Mouse (Mus musculus) heart, embryonic 13.5 days (tissue): ENCODE results near the gene Zfp84. TPM values are rescaled to one million over a fixed set of nuclear protein-coding genes. Genes with fewer than 3 reads are reported as not detected.
A peak's percentile ranks its signal among the peaks of the same experiment; 100 is the strongest.

Source experiments
- ATAC-seq: fragments of 200-750 bp; cut with Nextera tagmentation; 2 replicates; pipeline ENCODE4 v1.8.0; 2017; ENCODE audit warnings: moderate TSS enrichment; ENCODE audit not compliant: insufficient number of reproducible peaks, low FRiP score, low TSS enrichment; ENCODE audit errors: extremely low read depth
- H3K27ac ChIP-seq: fragments of 300-500 bp; sonication (generic); replicated peaks from 2 replicates; pipeline ENCODE4 v1.5.1; 2015; ENCODE audit warnings: moderate library complexity, mild to moderate bottlenecking, inconsistent platforms
- H3K27me3 ChIP-seq: fragments of 300-500 bp; sonication (generic); replicated peaks from 2 replicates; pipeline ENCODE4 v1.6.1; 2015; ENCODE audit warnings: mild to moderate bottlenecking, inconsistent platforms
- H3K36me3 ChIP-seq: fragments of 300-500 bp; sonication (generic); 2 replicates; pipeline ENCODE4 v1.6.1; 2015; ENCODE audit warnings: mild to moderate bottlenecking, inconsistent platforms
- H3K4me1 ChIP-seq: fragments of 300-500 bp; sonication (generic); 2 replicates; pipeline ENCODE4 v1.6.1; 2015; ENCODE audit warnings: inconsistent platforms
- H3K4me2 ChIP-seq: fragments of 300-500 bp; sonication (generic); 2 replicates; pipeline ENCODE4 v1.6.1; 2015; ENCODE audit warnings: inconsistent platforms, mild to moderate bottlenecking, moderate library complexity
- H3K4me3 ChIP-seq: fragments of 300-500 bp; sonication (generic); 2 replicates; pipeline ENCODE4 v1.5.1; 2015; ENCODE audit warnings: moderate library complexity, mild to moderate bottlenecking, inconsistent platforms
- H3K9ac ChIP-seq: fragments of 300-500 bp; sonication (generic); 2 replicates; pipeline ENCODE4 v1.6.1; 2015; ENCODE audit warnings: inconsistent platforms, mild to moderate bottlenecking, moderate library complexity
- H3K9me3 ChIP-seq: fragments of 300-500 bp; sonication (generic); 2 replicates; pipeline ENCODE4 v1.6.1; 2016; ENCODE audit warnings: inconsistent platforms
- WGBS: fragments of 180-500 bp; shearing (Covaris S2); methylation state at CpG from one replicate; pipeline ENCODE4 v1.1.7; 2015; ENCODE audit warnings: mixed read lengths; 5-methylcytosine and 5-hydroxymethylcytosine counted together
- polyA plus RNA-seq: library from polyadenylated mRNA; unstranded; fragments of >200 nt; fragmentation: Nextera tagmentation; extraction: Ambion mirVana; gene quantifications from 2 replicates; pipeline ENCODE4 v1.2.1, GENCODE M21; 2015

Zfp84 gene
- polyA plus RNA-seq, 1 experiment from 2014 or later = 7.3 TPM

- 93% methylated on average over 19 of the region's 19 CpGs for whole genome bisulfite sequencing
- Histone ChIP-seq H3K9me3 (no peaks in the 10 kb centered on the region), H3K27me3 (no peaks in the 10 kb centered on the region), H3K9ac (no peak overlapping the region), H3K36me3 (peaks cover 84% of the 10 kb centered on the region), H3K4me3 (no peak overlapping the region), H3K4me2 (no peak overlapping the region), H3K4me1 (peaks cover 11% of the 10 kb centered on the region), H3K27ac (no peak overlapping the region)
- no peak for ATAC-seq
Observed at GRCm38 (mm10) chr7:29776568-29776967, 8.2 kb downstream of the Zfp84 start.

DNA sequence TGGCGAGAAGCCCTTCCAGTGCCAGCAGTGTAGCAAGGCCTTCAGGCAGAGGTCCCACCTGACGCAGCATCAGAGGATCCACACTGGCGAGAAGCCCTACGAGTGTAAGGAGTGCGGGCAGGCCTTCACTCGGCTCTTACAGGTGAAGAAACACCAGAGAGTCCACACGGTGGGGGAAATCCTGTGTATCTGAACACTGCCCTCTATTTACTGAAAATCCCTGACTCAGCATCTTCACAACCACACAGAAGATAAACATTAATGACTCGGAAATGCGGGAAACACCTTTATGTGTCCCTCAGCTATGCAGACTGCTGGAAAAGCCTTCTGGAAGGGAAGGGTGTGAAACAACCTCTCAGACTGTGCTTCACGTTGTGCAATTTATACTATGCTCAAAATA is 9.0 kb downstream of the Zfp84 start:
- ATAC-seq = no peak
- peaks cover 76% of the 10 kb centered on the region for H3K36me3 ChIP-seq

GRCm38 (mm10) chr7:29783871-29784551 is 15.7 kb downstream of the Zfp84 start, which contains the start of gene Zfp30:
TSS of gene Zfp30 (plus strand) at chr7:29783998.
- peaks cover 19% of the 10 kb centered on the region for H3K4me1 ChIP-seq
- peak; percentile 82 for ATAC-seq

More for the DNA sequence above, 9.0 kb downstream of the Zfp84 start:
- Histone ChIP-seq H3K27me3 (no peaks in the 10 kb centered on the region), H3K9ac (no peak overlapping the region), H3K4me2 (no peak overlapping the region), H3K4me3 (no peak overlapping the region), H3K9me3 (no peaks in the 10 kb centered on the region), H3K27ac (no peak overlapping the region), H3K4me1 (peaks cover 11% of the 10 kb centered on the region)
- WGBS = 93% methylated on average over 10 of the region's 10 CpGs

DNA sequence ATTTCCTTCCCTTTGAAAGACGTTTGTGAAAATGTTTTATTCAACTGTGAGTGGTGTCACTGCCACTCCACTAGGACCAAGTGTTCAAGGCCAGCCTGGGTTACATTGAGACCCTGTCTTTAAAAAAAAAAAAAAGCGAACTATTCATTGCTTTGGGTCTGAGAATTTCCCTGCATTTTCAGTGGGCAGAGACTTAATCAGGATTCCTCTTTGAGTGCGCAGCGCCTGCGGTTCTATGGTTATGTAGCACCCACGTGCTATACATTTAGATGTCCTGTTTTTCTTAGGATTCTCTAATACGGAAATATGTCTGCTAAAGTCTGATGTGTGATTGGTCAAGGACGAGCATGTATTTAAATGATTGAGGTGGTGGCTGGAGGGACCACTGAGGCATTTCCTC is 16.7 kb downstream of the Zfp84 start:
- 67% methylated on average over 8 of the region's 8 CpGs for WGBS
- H3K4me3 ChIP-seq = peak overlapping the region; percentile 61
- peak overlapping the region; percentile 77 for H3K4me2 ChIP-seq
- H3K9ac ChIP-seq = peak overlapping the region; percentile 84
- H3K27me3 ChIP-seq = no peaks in the 10 kb centered on the region
- H3K27ac ChIP-seq = no peak overlapping the region
- H3K9me3 ChIP-seq = 0 out of 2 replicates have a peak, but pooled peaks cover 3% of the 10 kb centered on the region
- peaks cover 19% of the 10 kb centered on the region for H3K4me1 ChIP-seq
- no peak for ATAC-seq
- peaks cover 35% of the 10 kb centered on the region for H3K36me3 ChIP-seq

More at GRCm38 (mm10) chr7:29783871-29784551, 15.7 kb downstream of the Zfp84 start, which contains the start of gene Zfp30:
- peak within 1 kb of the TSS; percentile 77 for H3K4me2 ChIP-seq
- H3K9ac ChIP-seq = peak within 1 kb of the TSS; percentile 84
- under 1% methylated on average over 45 of the region's 45 CpGs for WGBS
- H3K4me3 ChIP-seq = peak within 1 kb of the TSS; percentile 61
- 0 out of 2 replicates have a peak, but pooled peaks cover 3% of the 10 kb centered on the region for H3K9me3 ChIP-seq
- H3K27ac ChIP-seq = peak within 1 kb of the TSS; percentile 86
- H3K36me3 ChIP-seq = peaks cover 34% of the 10 kb centered on the region
- no peaks in the 10 kb centered on the region for H3K27me3 ChIP-seq

DNA sequence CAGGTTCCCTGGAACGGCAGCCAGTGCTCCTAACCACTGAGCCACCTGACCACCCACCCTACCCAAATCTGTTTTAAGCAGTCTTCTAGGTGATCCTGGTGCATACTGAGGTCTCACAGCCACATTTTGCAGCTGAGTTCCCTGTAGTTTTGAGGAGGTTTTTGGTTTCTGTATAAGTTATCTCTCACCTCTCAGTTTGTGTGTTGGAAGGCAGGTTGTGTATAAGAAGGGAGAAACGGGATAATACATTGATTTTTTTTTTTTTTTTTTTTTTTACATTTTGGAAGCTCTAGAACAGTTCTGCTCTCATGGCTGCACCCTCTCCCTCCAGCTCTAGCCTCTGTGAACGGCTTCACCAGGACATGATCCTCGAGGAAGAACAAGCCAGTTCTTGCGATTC is 17.5 kb downstream of the Zfp84 start:
- Histone ChIP-seq H3K27me3 (no peaks in the 10 kb centered on the region), H3K4me2 (peak overlapping the region; percentile 77), H3K27ac (no peak overlapping the region), H3K4me1 (peaks cover 19% of the 10 kb centered on the region), H3K9me3 (0 out of 2 replicates have a peak, but pooled peaks cover 3% of the 10 kb centered on the region), H3K36me3 (peaks cover 41% of the 10 kb centered on the region), H3K9ac (peak overlapping the region; percentile 84), H3K4me3 (peak overlapping the region; percentile 61)
- 77% methylated on average over 5 of the region's 5 CpGs for WGBS
- no peak for ATAC-seq

DNA sequence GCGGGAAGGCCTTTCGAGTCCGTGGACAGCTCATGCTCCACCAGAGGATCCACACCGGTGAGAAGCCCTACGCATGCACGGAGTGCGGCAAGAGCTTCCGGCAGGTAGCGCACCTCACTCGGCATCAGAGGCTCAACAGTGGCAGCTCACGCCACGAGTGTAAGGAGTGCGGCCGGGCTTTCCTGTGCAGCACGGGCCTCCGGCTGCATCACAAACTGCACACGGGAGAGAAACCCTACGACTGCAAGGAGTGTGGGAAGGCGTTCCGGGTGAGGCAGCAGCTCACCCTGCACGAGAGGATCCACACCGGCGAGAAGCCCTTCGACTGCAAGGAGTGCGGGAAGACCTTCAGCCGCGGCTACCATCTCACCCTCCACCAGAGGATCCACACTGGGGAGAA is 24.6 kb downstream of the Zfp84 start:
- no peak overlapping the region for H3K27ac ChIP-seq
- peaks cover 68% of the 10 kb centered on the region for H3K36me3 ChIP-seq
- no peak for ATAC-seq
- no peaks in the 10 kb centered on the region for H3K4me1 ChIP-seq
- H3K4me2 ChIP-seq = peak overlapping the region; percentile 52
- no peak overlapping the region for H3K9ac ChIP-seq
- H3K9me3 ChIP-seq = peaks cover 18% of the 10 kb centered on the region
- WGBS = 23% methylated on average over 27 of the region's 27 CpGs
- peaks cover 17% of the 10 kb centered on the region for H3K27me3 ChIP-seq
- peak overlapping the region; percentile 22; the same call in 1 of the 2 replicates for H3K4me3 ChIP-seq

GRCm38 (mm10) chr7:29807046-29807445 is 38.7 kb downstream of the Zfp84 start:
- no peaks in the 10 kb centered on the region for H3K36me3 ChIP-seq
- H3K9me3 ChIP-seq = peaks cover 5% of the 10 kb centered on the region
- 71% methylated on average over 5 of the region's 5 CpGs for WGBS
- no peaks in the 10 kb centered on the region for H3K27me3 ChIP-seq
- H3K27ac ChIP-seq = no peak overlapping the region
- no peak overlapping the region for H3K4me3 ChIP-seq
- H3K4me1 ChIP-seq = peaks cover 5% of the 10 kb centered on the region; the same call in 1 of the 2 replicates
- no peak overlapping the region for H3K9ac ChIP-seq
- no peak overlapping the region for H3K4me2 ChIP-seq
- ATAC-seq = no peak

- no peak for ATAC-seq
- Histone ChIP-seq H3K4me3 (no peak overlapping the region), H3K36me3 (no peaks in the 10 kb centered on the region), H3K9ac (no peak overlapping the region), H3K4me2 (no peak overlapping the region), H3K4me1 (peaks cover 20% of the 10 kb centered on the region), H3K27ac (no peak overlapping the region), H3K9me3 (peaks cover 5% of the 10 kb centered on the region), H3K27me3 (no peaks in the 10 kb centered on the region)
- 90% methylated on average over 1 of the region's 1 CpGs for WGBS
Observed at GRCm38 (mm10) chr7:29812244-29812643, 43.9 kb downstream of the Zfp84 start.

GRCm38 (mm10) chr7:29814381-29814780 is 46.0 kb downstream of the Zfp84 start:
- H3K36me3 ChIP-seq = no peaks in the 10 kb centered on the region
- no peaks in the 10 kb centered on the region for H3K27me3 ChIP-seq
- no peak overlapping the region for H3K9ac ChIP-seq
- WGBS = 81% methylated on average over 2 of the region's 2 CpGs
- no peak overlapping the region for H3K4me3 ChIP-seq
- peaks cover 1% of the 10 kb centered on the region for H3K9me3 ChIP-seq
- no peak for ATAC-seq
- no peak overlapping the region for H3K27ac ChIP-seq
- H3K4me2 ChIP-seq = peak overlapping the region; percentile 89; the same call in 1 of the 2 replicates
- H3K4me1 ChIP-seq = peaks cover 38% of the 10 kb centered on the region

DNA sequence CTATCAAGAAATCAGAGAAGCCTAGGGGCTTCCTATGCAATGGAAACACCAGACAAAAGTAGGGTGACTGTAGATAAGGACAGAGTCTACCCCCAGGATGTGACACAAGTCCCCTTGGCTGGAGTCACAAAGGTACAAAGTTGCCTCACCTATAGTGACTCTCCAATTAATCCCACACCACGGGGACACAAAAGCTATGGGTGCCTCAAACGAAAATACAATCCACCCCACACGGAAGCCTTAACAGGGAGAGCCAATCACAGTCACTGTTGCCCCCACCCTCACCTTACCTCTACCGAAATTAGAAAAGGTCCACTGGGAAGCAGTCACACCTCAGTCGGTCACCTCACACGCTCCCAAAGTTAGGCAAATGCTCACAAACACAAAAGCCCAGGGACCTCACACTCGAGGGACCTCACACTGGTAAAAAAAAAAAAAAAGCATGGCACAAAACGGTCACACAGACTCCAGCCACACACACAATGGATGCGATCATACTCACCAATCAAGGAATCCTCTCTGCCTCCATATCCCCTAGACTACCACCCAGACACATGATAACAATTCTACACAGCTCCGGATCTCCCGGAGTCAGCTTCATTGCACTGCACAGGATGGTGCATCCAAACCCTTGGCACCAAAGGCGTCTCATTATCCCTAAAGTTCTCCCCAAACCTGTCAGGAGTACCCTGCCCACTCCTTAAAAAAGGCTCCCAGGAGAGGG is 46.9 kb downstream of the Zfp84 start:
- no peaks in the 10 kb centered on the region for H3K36me3 ChIP-seq
- H3K4me1 ChIP-seq = peaks cover 44% of the 10 kb centered on the region
- no peaks in the 10 kb centered on the region for H3K27me3 ChIP-seq
- no peak for ATAC-seq
- H3K27ac ChIP-seq = peak overlapping the region; percentile 92
- WGBS = 2% methylated on average over 12 of the region's 12 CpGs
- H3K9ac ChIP-seq = peak overlapping the region; percentile 91
- peak overlapping the region; percentile 86 for H3K4me3 ChIP-seq
- H3K4me2 ChIP-seq = peak overlapping the region; percentile 89
- H3K9me3 ChIP-seq = no peaks in the 10 kb centered on the region

- Histone ChIP-seq H3K4me2 (peak within 1 kb of the TSS; percentile 89), H3K9ac (peak within 1 kb of the TSS; percentile 91), H3K9me3 (no peaks in the 10 kb centered on the region), H3K27ac (peak within 1 kb of the TSS; percentile 92), H3K4me3 (peak within 1 kb of the TSS; percentile 86), H3K27me3 (no peaks in the 10 kb centered on the region), H3K36me3 (peaks cover 4% of the 10 kb centered on the region), H3K4me1 (peaks cover 47% of the 10 kb centered on the region)
- peak; percentile 88 for ATAC-seq
- WGBS = under 1% methylated on average over 26 of the region's 26 CpGs
Observed at GRCm38 (mm10) chr7:29815910-29816429, 47.6 kb downstream of the Zfp84 start, which contains the start of gene Zfp790. TSS of gene Zfp790 (plus strand) at chr7:29816114.
